Mouse (Mus musculus): Measurements from ENCODE around the gene Gstp3. TPM values are rescaled to one million over a fixed set of nuclear protein-coding genes. Genes with fewer than 3 reads are reported as not detected.
"Not testable (repeated sequence)": the region's sequence is repeated elsewhere in the genome, so short reads cannot be mapped to it uniquely, and the experiment has no call there.

Gene Gstp3
- total RNA-seq, 2 experiments from 2014 or later = not detected

GRCm38 (mm10) chr19:4045966-4046865 lies 13.2 kb downstream of the Gstp3 start, which contains the start of gene Gstp2:
Gene Gstp2 (minus strand): TSS chr19:4046023.
- DNase-seq = peak; percentile 74 to 81
- intact Hi-C loops (cut with DNase I) = no loop called here

- intact Hi-C loops (cut with DNase I); DNase-seq: not testable (repeated sequence)
These were observed 15.3 kb downstream of the Gstp3 start for GRCm38 (mm10) chr19:4044109-4044508.

DNA sequence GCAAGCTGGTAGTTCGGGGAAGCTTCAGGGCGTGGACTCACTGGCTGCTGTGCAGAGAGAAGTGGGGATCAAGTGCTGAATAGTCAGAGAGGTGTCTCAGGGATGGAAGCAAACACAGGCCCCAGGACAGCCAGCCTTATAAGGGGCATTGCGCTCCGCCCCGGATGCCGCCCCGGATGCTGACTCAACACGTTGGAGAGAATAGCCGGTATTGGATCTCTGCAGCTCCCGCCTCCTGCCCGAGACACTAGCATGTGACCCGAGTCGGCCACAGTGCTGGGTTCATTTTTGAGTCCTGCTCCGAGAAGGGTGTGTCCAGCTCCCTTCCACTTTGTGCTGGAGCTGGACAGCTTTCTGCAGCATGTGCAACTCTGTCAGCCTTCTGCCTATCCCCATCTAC lies 17.2 kb downstream of the Gstp3 start:
- peak; percentile 49 to 54 for DNase-seq
- intact Hi-C loops (cut with DNase I) = no loop called here

GRCm38 (mm10) chr19:4041500-4041899 lies 17.9 kb downstream of the Gstp3 start:
- DNase-seq; intact Hi-C loops (cut with DNase I): not testable (repeated sequence)

GRCm38 (mm10) chr19:4040941-4041340 lies 18.4 kb downstream of the Gstp3 start:
- DNase-seq; intact Hi-C loops (cut with DNase I): not testable (repeated sequence)

- DNase-seq = peak; percentile 88 to 92
- intact Hi-C loops (cut with DNase I) = no loop called here
These were observed 21.6 kb downstream of the Gstp3 start, which contains the start of gene Gstp1 for GRCm38 (mm10) chr19:4037788-4038232. Gene Gstp1 (minus strand): TSS chr19:4037985.

- DNase-seq; intact Hi-C loops (cut with DNase I): not testable (repeated sequence)
These were observed 22.1 kb downstream of the Gstp3 start for GRCm38 (mm10) chr19:4037154-4037787.

- DNase-seq = no peak
These were observed 22.9 kb downstream of the Gstp3 start for GRCm38 (mm10) chr19:4036327-4037045.

GRCm38 (mm10) chr19:4033742-4034141 lies 25.6 kb downstream of the Gstp3 start:
- no peak for DNase-seq
- intact Hi-C loops (cut with DNase I) = no loop called here

More at GRCm38 (mm10) chr19:4036327-4037045, 22.9 kb downstream of the Gstp3 start:
- intact Hi-C loops (cut with DNase I) = no loop called here

DNA sequence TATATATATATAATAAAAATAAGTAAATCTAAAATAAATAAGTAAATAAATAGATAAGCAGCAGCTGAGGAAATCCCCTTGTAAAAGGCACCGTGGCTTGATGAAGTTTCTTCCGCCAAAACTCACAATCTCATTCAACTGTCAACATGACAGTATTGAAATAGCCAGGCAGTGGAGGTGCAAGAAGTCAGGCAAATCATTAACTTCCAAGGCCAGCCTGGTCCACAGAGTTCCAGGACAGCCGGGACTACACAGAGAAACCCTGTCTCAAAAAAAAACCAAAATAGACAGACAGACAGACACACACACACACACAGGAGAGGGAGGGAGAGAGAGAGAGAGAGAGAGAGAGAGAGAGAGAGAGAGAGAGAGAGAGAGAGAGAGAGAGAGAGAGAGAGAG lies 26.1 kb downstream of the Gstp3 start:
- intact Hi-C loops (cut with DNase I) = no loop called here
- DNase-seq = no peak

DNA sequence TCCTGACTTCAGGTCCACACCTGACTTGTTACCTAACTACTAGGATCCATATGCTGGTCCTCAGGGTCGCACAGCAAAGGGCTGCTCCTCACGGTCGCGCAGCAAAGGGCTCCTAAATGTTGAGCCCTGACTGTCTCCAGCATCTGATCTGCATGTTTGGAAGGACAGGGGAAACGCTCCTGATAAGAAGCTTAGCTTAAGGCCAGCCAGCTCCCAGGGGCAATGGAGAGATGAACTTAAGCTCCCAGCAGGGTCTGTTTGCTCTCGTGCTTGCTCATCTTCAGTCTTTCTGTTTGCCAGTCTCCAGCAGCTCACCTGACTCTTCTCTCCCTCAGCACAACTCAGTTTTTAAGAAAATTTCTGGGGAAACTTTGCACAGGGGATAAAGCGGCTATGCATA lies 26.7 kb downstream of the Gstp3 start:
- intact Hi-C loops (cut with DNase I) = no loop called here
- DNase-seq = no peak

DNA sequence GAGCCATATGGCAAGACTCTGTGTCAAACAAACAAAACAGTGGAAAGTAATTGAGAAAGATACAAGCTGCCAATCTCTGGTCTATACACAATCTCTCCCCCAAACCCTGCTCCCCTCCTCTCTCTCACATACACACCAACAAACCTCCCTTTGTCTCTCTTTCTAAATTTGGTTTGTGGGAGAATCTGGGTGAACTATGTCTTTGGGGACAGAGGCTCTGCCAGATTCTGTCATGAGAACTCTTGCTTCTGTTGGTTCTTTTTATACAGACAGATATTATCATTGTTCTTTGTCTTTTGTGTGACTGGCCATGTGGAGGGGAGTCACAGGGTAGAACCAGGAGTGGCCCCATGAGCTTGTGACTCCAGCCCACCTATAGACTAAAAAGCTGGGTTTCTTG lies 31.8 kb downstream of the Gstp3 start:
- DNase-seq = no peak
- intact Hi-C loops (cut with DNase I) = no loop called here

- intact Hi-C loops (cut with DNase I) = no loop called here
- DNase-seq = no peak
These were observed 36.2 kb downstream of the Gstp3 start for GRCm38 (mm10) chr19:4023185-4023584.

DNA sequence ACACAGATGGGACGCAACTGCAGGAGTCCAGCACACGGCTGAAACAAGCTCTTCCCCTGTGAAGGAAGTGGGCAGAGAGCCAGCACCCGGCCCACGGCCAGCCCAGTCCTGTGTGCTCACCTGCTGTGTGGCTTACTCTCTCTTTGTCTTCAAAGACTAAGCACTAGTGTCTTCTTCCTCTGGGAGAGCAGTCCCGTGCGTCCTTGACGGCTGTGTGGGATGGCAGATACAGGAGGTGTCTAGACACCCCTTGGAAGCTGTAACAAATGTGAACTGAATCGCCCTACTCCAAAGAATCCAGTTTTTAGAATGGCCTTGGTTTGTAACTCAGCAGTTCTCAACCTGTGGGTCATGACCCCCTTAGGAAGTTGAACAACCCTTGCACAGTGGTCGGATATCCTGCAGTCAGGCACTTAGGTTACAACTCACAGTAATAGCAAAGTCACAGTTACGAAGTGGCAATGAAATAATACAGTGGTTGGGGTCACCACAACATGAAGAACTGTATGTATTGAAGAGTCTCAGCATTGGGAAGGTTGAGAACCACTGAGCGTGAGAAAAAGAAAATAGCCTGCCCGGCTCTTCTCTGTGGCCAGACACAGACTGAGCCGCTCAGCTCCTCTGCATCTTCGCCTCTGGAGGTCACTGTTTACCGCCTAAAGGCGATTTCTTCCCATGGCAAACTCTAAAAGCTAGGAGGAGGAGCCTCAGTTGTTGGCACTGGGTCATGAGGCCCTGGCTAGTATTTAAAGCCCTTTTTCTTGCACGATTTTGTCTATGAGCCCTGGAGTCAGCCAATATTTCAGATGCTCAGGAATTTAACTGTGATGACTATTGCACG lies 40.4 kb downstream of the Gstp3 start:
- intact Hi-C loops (cut with DNase I) = loop anchor here (1.0 kb wide), 2 partner anchors 29 to 209 kb away; no protein-coding TSS in a partner anchor
- peak; percentile 82 to 89 for DNase-seq

GRCm38 (mm10) chr19:4017921-4018587 lies 41.3 kb downstream of the Gstp3 start:
- intact Hi-C loops (cut with DNase I) = no loop called here
- DNase-seq = no peak

DNA sequence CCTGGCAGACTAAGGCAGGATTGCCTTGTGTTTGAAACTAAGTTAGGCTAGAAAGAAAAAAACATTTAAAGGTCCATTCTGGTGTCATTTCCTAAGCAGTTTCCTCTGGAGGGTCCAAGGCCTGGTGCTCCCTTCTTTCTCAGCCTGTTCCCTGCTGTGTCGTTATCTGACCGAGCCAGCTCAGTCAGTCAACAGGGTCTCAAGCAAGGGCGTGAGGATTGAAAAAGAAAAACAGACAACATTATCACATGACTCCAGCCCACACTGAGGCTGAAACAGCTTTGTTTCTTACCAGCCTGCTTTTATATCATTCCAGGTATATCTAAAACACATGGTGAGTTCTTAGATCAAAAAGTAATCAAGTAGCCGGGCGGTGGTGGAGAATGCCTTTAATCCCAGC lies 43.7 kb downstream of the Gstp3 start:
- no peak for DNase-seq
- intact Hi-C loops (cut with DNase I) = no loop called here

DNA sequence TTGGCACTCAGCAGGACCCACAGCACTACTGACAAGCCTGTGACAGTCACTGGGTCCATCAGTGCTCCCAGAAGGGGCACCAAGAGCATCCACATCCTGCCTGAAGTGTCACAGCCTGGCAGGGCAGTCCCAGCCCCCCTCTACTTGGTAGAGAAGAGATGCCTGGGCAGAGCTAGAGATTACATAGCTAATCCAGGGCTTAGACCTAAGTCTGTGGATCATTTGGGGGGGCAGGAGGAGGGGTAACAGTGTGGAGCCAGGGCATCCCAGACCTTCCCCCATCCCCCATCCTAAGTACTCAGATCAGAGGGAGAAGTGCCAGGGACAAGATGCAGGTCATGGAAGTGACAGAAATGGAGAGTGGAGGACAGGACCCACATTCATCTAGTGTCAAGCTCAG lies 44.6 kb downstream of the Gstp3 start:
- no peak for DNase-seq
- intact Hi-C loops (cut with DNase I) = no loop called here

- no peak for DNase-seq
- intact Hi-C loops (cut with DNase I) = loop anchor here (2.0 kb wide), 1 partner anchor 66 kb away; no protein-coding TSS in a partner anchor
These were observed 46.3 kb downstream of the Gstp3 start for GRCm38 (mm10) chr19:4013066-4013465.

- intact Hi-C loops (cut with DNase I) = loop anchor here (2.0 kb wide), 1 partner anchor 66 kb away; no protein-coding TSS in a partner anchor
- DNase-seq = peak; percentile 92 to 96
These were observed 46.8 kb downstream of the Gstp3 start, which contains the start of gene Ndufv1 for GRCm38 (mm10) chr19:4012432-4013022. Gene Ndufv1 (minus strand): TSS chr19:4012806.
